Mouse (Mus musculus) C3H10T1/2 (cell line): ENCODE data around the gene Rbms1. TPM values are rescaled to one million over a fixed set of nuclear protein-coding genes. Genes with fewer than 3 reads are reported as not detected.

Experiments
- polyA plus RNA-seq, 2 experiments: library from polyadenylated mRNA; unstranded; fragments of >200 nt; fragmentation: generic; extraction: Trizol; gene quantifications; one replicate each; pipeline ENCODE4 v1.2.1; 2012; ENCODE audit warnings: missing spikeins in 2 of 2

The Rbms1 gene
- 10 to 100 TPM in 1 of 2 experiments, 1 to 10 TPM in 1; 4.6 to 25.3 TPM for polyA plus RNA-seq

DNA sequence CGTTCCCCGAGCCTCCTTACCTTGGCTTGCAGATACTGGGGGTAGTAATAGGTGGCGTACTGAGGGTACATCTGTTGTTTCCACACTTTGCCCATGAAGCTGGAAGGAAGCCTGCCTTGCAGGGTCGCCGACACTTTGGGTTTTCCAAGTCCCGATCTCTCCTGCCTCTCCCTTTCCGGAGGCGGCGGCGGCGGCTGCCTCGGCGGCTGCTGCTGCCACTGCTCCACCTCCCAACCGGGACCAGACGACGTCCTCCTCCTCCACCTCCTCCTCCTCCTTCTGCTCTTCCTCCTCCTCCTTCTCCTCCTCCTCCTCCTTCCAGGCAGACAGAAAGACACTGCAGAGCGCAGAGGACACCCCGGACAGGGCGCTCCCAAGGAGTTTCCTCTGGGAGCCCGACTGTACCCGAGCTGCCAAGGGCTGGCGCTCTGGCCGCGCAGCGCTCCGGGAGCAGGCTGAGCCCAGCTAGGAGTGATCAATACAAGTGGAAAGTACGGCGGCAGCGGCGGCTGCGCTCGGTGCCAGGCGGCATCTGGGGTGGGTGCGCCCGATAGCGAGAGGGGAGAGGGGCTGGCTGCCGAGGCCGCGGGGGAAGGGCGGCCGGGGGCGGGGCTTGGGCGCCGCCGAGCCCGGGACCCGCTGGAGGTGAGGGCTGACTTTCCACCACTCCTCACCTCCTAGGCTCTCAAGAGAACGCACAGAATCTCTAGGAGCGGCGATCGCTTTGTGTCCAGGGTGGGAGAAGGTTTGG is at the start of gene Rbms1:
TSS of gene Rbms1 (minus strand) at position 522 of the 751 bp plus-strand sequence.

GRCm38 (mm10) chr2:60722514-60722913 is 240.5 kb downstream of the Rbms1 start, which contains the start of gene Itgb6:
Itgb6 (minus strand) TSS chr2:60722643.

Other genes with a start within 250 kb of the Rbms1 start
- gene Itgb6, start 240.5 kb downstream of the Rbms1 start, polyA plus RNA-seq = under 1 TPM; 0.06 to 0.11 TPM